Mouse (Mus musculus): ENCODE measurements around the gene Rev3l.
A peak's percentile ranks its signal among the peaks of the same experiment; 100 is the strongest.

The Rev3l gene

GRCm38 (mm10) chr10:39731736-39732265 is at the start of gene Rev3l:
TSS of gene Rev3l (plus strand) at chr10:39732118.
- DNase-seq: peak; percentile 95

- DNase-seq: no peak
Measured at GRCm38 (mm10) chr10:39682556-39682955, 49.4 kb upstream of the Rev3l start.

- DNase-seq: no peak
Measured at GRCm38 (mm10) chr10:39683481-39683880, 48.4 kb upstream of the Rev3l start.

GRCm38 (mm10) chr10:39686811-39687210 is 45.1 kb upstream of the Rev3l start:
- peak; percentile 11 for DNase-seq

- DNase-seq: peak; percentile 18
Measured at GRCm38 (mm10) chr10:39687851-39688250, 44.1 kb upstream of the Rev3l start.

- DNase-seq: no peak
Measured at GRCm38 (mm10) chr10:39691351-39692064, 40.4 kb upstream of the Rev3l start.

GRCm38 (mm10) chr10:39692152-39692551 is 39.8 kb upstream of the Rev3l start:
- no peak for DNase-seq

- DNase-seq: no peak
Measured at GRCm38 (mm10) chr10:39707717-39708510, 24.0 kb upstream of the Rev3l start.

GRCm38 (mm10) chr10:39716936-39717335 is 15.0 kb upstream of the Rev3l start:
- DNase-seq: no peak

GRCm38 (mm10) chr10:39730976-39731735 is 762 bp upstream of the Rev3l start:
- DNase-seq: peak; percentile 95

GRCm38 (mm10) chr10:39732266-39733100 is 565 bp downstream of the Rev3l start:
- peak; percentile 89 for DNase-seq

- DNase-seq: no peak
Measured at GRCm38 (mm10) chr10:39733101-39733399, 1.1 kb downstream of the Rev3l start.

- no peak for DNase-seq
Measured at GRCm38 (mm10) chr10:39733421-39733930, 1.6 kb downstream of the Rev3l start.

GRCm38 (mm10) chr10:39736187-39736586 is 4.3 kb downstream of the Rev3l start:
- no peak for DNase-seq

- no peak for DNase-seq
Measured at GRCm38 (mm10) chr10:39742057-39742456, 10.1 kb downstream of the Rev3l start.

- no peak for DNase-seq
Measured at GRCm38 (mm10) chr10:39764752-39765151, 32.8 kb downstream of the Rev3l start.

- DNase-seq: no peak
Measured at GRCm38 (mm10) chr10:39766702-39767101, 34.8 kb downstream of the Rev3l start.

GRCm38 (mm10) chr10:39772259-39772658 is 40.3 kb downstream of the Rev3l start:
- peak; percentile 3 for DNase-seq

GRCm38 (mm10) chr10:39773940-39774726 is 42.2 kb downstream of the Rev3l start:
- DNase-seq: peak; percentile 49

- no peak for DNase-seq
Measured at GRCm38 (mm10) chr10:39776927-39777326, 45.0 kb downstream of the Rev3l start.

GRCm38 (mm10) chr10:39778305-39778704 is 46.4 kb downstream of the Rev3l start:
- DNase-seq: no peak

All from lung, postnatal 10 days (tissue).